Mouse (Mus musculus) embryo, embryonic 11.5 days (tissue): ENCODE results near the gene Tnfaip2.
A peak's percentile ranks its signal among the peaks of the same experiment; 100 is the strongest.

Experiments
- DNase-seq: peaks from one replicate; pipeline ENCODE4 v3.0.0-alpha.2; 2012; ENCODE audit warnings: low read depth, low spot score

Gene Tnfaip2

DNA sequence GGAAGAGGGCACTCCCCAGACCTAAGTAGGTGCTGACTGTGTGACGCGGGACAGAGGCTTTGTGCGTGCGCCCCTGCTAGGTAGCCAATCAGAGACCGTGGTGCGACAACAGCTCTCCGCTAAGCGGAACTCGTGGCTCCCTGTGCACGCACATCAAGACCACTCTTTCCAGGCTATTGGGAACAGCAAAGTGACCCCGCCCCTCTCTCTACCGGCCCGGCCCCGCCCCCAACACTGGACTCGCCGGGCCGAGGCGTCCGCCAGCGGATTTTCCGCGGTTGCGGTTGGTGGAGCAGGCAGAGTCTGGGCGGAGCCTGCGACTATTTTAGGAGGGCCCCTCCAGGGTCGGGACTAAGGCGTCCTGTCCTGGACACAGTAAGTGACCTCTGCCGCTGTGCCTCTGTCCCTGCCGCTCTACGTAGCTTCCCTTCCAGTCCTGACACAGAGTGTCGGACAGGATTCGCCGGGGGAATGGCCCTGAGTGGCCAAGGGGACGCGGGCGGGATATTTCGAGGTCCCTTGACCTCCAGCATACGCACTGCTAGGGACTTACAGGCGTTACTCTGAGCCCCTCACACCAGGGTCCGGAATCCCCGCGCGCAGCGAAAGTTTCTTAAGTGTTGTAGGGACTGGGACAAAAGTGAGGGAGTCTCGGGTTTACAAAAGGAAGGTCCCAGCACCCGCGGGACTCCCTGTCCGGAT, at the start of gene Tnfaip2:
Tnfaip2 (plus strand) TSS at position 161 of the 702 bp plus-strand sequence.
- DNase-seq, result no peak

DNA sequence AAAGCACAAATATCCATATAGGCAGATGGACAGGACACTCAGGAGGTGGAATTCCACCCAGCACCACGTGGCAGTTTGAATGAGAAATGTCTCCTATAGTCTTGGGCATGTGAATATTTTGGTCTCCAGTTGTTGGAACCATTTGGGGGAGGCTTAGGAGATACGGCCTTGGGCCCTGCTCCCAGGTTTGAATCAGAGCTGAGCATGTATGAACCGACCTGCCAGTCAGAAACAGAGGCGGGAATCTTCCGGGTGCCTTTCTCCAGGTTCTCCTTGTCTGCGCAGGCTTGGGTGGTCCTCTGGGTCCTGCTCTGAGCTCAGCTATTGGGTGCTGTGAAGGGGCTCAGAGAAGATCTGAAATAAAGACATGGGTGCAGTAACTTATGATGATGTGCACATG, 48.3 kb upstream of the Tnfaip2 start:
- DNase-seq, result no peak

DNA sequence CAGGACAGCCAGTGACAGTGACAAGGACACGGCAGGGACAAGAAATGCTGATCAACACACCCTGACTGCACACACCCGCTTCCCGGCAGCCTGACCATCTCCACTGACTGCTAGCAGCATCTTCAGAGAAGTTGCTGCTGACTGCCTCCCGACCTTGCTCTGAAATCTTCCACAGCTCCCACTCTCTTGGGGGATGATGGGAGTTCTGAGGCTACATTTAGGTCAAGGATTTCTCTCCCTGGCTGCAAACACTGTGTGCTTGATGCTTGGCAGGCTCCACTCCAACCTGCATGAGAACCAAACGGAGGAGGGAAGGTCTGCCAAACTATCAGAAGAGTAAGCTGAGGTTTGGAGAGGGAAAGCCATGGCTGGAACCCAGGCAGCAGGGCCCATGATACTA, 45.3 kb upstream of the Tnfaip2 start:
- no peak for DNase-seq

DNA sequence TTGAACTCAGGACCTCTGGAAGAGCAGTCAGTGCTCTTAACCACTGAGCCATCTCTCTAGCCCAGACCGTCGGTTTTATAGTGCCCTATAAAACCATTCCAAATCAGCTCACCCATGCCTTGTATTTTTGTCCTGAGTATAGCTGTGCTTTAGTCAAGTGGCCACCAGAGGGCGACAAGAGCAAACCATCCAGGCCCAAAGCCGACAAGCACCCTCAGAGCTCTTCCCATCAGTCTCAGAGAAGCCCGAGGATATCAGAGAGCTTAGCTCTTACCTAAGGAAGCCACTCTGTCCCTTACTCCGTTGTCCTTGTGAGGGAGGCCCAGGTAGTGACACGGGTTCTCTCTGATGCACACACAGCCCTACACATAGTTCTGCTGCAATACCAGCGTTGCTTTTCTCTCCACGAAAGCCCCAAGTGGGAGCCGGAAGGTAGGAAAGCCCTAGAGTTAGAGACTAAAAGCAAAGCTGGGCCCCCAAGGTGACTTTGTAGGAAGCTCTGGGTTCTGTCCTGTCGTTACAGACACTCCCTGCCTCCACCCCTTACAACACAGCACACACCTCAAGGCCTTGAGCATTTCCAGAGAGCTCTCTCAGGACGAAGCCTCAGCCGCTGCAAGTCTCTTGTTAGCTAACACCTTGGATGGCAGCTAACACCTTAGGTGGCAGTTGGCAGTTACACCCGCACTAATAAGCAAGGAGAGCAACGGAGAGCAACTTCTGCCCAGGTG, 40.6 kb upstream of the Tnfaip2 start:
- peak; percentile 78 for DNase-seq

DNA sequence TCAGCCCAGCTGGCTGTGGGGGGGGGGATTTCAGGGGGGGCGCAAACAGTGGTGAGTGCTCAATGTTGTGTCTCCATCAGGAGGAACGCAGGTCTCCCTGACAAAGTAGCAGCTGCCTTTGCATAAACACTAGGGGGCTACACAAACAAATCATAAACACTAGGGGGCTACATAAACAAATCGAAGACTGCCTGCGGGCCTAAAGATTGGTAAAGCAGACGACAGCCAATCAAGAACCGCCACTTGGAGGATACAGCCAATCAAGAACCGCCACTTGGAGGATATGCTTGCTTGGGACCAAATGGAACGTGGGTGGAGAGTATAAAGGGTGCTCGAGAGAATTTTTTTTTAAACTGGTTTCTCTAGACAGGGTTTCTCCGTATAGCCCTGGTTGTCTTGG, 37.4 kb upstream of the Tnfaip2 start:
- no peak for DNase-seq

DNA sequence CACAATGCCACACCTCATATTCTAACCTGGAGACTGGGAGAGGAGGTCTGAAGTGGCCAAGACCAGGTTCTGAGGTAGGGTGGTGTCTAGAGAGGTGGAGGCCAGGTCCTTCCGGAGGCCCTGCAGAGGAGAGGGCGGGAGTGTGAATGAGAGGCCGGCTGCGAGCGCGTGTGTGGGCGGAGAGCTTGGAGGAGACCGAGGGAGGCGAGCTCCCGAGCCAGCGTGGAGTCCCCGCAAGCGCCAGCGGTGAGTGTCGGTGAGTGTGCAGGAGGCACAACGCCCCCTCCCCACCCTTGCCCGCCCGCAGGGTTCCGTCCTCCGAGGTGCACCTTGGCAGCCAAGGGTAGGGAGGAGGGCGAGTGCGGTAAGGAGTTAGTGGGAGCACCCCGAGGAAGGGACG, 35.6 kb upstream of the Tnfaip2 start, which contains the start of gene Lbhd2:
Lbhd2 (plus strand) TSS at position 188 of the 400 bp plus-strand sequence.
- DNase-seq, result no peak

DNA sequence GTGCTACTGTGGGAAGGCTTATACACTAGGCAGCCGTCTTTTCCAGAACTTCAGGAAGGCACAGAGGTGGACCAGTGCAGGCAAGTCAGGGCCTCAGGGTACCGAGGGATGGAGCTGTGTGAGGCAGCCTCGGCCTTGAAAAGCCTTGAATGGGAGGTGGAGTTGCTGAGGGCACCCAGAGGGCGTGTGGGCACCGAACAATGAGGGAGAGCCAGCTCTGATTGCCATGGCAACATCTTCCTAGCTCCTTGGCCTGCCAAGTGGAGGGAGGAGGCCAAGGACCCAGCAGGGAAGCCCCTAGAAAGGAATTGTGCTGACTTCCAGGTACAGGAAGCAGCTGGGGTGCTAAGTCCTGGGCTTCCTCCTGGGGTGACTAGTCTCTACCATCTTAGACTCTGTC, 32.7 kb upstream of the Tnfaip2 start:
- DNase-seq, result no peak

DNA sequence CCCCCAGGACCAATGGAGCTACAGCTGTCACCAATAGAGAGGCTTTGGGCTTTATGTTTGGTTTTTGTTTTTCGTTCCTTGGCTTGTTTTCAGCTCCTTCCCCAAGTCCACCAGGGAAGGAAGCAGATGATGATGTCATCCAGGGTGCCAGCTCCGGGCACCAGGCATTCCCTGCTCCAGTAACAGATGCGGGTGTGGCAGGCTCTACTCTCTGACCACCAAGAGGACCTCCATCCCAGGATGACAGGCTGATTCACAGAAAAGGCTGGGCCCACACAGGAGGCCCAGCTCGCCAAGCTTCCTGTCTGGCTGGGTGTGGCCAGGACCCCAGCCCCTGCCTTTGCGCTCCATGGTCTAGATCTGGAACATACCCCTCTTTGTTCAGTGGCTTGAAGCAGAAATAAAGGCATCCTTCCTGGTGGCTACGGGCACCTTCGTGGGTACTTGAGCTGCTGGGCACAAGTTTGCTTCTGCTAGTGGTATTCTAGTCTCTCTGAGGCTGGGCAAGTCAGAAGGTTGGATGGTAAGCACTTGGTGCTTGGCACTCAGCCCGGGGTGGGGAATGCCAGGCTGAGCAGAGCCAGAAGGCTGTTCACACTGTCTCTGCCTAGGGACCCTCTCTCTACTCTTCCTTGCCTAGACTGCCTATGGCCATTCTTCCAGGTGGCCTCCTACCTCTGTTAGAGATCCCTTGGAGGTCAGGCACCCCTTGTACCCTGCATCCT, 30.5 kb upstream of the Tnfaip2 start:
- no peak for DNase-seq

DNA sequence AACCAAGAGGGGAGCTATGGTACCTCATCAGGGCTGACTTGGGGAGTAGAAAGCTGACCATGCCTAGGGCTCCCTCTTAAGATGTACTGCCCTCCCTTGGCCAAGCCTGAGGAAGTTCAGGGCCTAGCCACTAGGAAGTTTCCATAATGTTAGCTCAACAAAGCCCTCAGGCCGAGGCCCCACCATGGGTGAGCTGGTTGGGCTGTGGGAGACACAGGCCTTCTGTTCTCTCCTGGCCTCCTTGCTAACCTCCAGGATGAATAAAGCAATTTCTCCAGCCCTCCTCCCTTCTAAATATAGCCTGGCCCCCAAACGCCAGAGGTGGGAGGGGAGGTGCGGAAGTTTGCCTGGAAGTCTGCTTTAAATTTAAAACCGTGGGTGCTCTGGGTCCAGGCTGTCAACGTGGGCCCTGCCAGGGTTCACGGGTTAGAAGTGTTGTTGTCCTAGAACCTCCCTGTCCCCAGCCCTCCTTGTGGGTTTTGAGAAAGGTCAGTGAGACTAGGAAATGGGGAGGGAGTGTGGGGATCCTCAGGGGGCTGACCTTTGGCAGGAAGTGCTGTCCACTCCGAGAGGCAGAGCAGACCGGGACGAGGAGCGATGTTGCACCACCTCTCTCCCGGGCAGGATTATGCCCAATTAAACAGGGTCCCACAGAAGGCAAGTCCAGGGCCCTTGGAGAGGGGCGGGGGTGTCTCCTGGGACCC, 29.5 kb upstream of the Tnfaip2 start:
- no peak for DNase-seq

DNA sequence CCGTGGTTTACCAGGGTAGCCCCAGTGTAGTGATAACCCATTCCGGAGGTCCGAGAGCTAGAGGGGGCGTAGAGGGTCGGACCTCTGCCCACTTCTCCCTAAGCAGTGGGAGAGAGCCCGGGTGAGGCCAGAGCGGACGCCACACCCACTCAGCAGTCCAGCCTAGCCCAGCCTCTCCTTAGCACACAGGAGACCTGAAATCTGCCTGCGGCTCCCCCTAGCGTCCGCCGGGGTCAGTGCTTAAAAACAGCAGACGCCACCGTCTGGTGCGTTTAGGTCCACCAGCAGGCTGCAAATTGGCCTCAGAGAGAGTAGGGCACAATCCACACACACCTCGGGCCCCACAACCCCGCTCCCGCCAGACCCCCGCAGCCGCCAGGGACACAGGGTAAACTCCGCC, 29.0 kb upstream of the Tnfaip2 start:
- DNase-seq, result peak; percentile 85

DNA sequence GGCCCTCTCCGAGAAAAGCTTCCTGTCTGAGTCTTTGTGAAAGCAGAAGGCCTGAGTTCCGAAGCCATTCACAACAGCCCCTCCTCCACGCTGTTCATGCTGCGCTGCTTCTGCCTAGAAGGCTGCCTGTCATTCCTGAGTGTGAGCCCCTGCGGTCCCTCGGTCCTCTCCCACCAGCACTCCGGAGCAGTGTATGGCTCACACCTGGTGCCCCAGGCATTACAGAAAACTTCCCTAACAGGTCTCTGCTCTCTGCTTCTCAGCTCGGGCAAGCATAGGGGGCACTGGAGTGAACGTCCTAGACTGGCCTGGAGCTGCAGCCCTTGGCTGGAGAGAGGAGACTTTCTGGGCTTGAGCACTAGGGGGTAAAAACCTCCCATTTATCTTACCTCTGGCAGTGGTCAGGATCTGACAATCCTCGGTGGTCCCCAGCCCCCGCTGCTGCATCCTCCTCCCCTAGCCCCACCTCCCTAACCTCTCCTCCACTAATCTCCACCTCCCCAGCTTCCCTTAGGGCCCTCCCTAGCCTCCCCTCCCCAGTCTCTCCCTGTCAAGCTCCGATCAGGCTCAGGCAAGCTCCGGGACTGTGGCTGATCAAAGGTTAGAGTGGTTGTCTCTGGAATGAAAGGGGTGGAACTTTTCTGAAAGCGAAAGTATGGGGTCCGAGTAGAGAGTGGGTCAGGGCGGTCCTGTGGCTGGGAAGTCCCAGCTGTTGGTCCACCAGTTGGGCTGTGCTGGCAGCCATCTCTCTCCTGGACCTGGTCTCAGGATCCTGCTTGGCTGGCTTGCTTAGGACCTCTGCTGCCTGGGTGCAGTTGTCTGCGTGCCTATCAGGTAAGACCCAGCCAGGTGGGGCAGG, 25.1 kb upstream of the Tnfaip2 start, which contains the start of gene Exoc3l4:
Exoc3l4 (plus strand) TSS at position 97 of the 859 bp plus-strand sequence.
- no peak for DNase-seq

DNA sequence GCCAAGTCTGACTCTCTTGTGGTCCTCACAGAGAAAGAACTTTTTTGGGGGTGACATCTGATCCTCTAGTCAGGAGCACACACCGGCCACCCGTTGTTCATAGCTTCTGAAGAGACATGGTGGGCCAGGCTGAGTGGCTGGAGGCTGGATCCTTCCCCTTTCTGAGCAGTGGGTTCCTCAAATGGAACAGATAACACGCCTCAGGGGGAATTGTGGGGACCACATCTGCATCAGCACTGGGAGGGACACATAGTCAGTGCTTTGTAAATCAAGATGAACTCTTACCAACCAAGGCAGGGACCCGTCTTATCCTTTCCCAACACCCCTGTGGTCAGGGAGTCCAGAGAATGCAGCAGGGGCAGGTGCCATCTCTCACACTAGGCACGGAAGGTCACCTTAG, 22.4 kb upstream of the Tnfaip2 start:
- no peak for DNase-seq

DNA sequence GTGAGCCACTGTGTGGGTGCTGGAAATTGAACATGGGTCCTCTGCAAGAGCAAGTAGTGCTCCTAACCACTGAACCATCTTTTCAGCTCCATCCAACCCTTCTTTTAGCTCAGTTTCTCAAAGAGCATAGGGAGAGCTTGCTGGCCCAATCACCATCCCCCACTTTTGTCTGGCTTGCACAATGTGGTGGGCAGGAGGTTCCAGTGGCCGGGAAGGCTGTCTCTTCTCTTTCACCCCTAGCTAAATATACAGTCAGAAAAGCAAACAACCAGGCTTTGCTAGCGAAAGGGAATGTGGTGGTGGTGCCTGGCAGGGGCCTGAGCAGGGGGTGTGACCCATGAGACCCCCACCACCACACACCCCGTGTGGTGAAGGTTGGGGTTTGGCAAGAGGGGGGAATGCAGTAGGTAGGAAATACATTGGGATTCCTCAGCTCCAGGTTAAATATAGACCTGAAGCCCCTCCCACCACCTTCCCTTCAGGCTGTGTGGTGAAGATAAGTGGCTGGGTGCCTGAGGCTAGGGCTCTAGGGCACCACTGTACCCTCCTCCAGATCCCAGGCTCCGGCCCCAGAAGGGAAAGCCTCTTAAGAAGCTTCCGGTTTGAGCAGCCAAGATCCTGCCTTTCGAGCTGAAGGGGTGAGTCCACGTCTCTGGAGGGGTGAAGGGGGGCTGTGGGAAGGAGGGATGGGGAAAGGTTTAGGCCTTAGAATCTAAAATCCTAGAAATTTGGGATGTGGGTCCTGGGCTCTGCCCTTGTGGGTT, 21.1 kb upstream of the Tnfaip2 start:
- DNase-seq, result no peak

DNA sequence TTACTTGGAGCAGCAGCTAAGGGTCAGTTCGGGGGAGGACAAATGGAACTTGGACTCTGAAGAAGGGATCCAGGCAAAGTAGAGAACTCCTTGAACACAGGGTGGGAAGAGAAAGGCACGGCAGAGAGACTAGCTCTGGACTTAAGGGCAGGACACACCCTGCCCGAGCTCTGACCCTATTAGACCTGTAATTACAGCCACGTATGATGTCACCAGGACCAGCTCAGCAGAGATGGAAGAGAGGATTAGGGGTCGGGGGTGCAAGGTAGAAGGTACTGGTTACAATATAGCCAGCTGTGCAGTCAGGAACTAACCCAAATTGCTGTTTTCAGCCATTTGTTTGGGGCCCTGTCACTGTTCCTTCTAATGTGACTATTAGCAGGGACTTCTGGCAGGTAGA, 19.4 kb upstream of the Tnfaip2 start:
- DNase-seq, result no peak

DNA sequence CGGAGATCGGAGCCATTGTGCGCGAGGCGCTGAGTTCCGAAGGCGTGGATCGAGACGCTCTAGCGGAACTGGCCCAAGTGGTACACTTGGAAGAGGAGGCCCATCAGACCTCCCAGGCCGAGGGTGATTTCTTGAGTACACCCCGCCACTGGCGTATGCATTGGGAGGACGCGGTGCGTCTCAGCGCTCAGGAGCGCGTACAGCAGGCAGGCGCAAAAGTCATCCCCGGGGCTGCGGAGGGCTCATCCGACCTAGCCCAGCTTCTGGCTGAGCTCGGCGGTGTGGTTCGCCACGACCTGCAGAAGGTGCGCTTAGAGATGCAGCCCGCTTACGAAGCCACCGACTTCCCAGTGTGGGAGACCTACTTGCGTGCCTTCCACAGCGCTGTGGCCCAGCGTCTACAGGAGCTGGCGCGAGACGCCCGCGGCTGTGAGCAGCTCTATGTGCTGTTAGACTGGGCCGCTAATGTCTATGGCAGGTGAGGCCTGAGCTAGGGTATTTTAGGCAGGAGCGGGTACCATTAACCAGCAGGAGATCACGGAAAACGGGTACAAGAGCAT, 18.6 kb upstream of the Tnfaip2 start:
- no peak for DNase-seq

DNA sequence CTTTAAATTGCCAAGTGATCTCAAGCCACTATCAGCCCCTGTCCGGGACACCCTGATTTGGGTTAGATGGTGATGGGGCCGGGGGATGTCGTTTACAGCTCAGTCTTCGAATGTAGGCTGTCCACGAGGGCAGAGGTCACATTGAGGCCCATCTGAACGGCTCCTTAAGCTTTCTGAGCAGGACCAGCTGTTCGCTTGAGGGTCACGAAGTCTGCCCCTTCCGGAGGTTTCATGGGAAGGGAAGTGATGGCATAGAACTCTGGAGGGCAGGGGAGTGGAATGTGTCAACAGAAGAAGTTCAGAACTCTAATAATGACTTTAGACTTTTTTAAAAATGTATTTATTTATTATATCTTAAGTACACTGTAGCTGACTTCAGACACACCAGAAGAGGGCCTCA, 17.7 kb upstream of the Tnfaip2 start:
- DNase-seq, result no peak

DNA sequence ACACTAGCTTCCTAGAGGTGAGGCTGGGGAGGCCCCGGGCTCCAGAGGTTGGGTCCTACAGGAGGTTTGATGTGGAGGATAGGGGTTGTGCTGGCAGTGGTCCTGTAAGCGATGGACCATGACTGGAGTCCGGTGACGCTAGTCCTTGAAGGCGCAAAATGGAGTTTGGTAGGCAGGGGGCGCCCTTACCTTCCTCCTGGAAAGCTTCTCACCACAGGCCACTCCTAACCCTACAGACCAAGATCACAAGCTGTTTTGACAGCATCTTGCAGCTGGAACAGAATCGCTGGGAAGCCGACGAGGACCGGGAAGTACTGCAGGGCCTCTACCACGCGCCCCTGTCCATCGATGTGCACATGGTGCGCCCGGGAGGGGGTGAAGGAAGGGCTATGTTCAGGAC, 17.0 kb upstream of the Tnfaip2 start:
- peak; percentile 68 for DNase-seq

DNA sequence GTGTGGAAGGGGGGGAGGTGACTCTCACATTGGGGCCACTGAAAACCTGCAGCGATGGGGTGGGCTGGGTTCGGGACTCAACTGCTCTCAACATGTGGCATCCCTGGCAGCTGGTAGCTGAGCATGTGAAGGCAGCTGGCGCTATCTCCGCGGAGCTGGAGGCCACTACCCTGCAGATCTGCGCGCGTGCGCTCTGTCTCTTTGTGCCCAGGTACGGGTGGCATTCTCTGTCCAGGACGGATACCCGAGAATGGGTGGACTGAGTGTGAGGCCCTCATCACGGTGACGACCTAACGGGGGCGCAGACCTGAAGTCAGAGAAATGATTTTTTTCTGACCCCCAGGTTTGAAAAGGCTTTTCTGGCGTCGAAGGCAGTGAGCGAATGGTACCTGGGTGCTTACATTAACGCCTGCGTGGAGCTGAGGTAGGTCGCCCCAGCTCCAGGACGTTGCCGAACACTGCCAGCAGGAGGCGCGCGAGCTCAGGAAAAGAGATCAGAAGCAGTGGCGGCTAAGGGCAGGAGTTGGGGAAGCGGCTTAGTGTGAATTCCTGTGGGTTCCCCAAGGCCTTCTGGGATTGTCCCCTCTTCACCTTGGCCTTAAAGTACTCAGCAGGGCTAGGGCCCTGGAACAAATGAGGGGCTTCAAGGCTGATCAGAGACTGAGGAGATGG, 16.3 kb upstream of the Tnfaip2 start:
- peak; percentile 75 for DNase-seq

DNA sequence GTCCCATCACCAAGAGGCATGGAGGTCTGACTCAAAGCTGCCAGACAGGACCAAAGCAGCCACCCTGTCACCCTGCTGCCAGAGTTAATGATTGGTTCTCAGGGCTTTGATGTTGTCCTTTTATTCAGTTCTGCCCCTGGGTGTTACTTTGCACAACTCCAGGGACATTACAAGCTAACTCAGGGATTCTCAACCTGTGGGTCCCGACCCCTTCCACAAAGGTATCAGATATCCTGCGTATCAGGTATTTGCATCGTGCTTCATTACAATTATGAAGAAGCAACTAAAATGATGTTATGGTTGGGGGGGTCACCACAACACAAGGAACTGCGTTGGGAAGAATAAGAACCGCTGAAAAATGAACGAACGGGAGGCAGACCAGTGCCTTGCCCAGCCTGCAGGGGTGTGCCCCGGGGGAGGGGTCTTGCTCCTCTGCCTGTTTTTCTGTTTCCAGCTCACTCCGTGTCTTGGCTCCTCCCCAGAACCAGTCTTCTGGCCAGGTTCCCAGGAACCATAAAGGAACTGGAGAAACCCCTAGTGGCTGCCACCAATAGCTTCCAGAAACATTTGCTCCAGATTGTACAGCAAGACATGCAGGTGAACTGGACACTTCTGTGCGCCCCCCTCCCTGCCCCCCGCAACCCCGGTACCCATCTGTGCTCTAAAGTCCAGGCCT, 14.7 kb upstream of the Tnfaip2 start:
- DNase-seq, result no peak
